Mouse (Mus musculus): ENCODE measurements at regions not wholly inside any gene's neighbourhood (a gene's known extent, or its start where the extent isn't known, plus 50 kb on each side); places are given as distances from the start of the nearest gene placed in this dataset.

DNA sequence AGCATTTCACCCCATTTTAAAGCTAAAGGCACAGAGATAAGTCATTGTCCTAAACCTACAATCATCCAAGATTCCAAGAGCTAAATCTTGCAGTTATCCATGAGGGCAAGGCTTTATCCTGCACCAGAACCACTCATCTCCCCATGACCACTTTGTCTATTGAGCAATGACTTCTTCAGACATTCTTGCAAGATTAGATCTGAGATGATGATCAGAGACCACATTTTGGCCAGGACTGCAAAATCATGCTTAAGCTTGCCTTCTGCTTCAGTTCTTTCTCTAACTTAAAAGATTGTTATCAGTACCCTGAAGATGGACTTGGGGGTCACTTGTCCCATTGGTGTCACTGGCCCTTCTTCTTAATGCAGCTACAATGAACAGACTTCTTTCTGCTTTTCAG is 50.3 kb upstream of the Fndc3a start:
- Histone ChIP-seq H3K9me3 (no peaks in the 10 kb centered on the region), H3K27me3 (no peaks in the 10 kb centered on the region), H3K4me2 (no peak overlapping the region), H3K27ac (no peak overlapping the region), H3K4me1 (no peaks in the 10 kb centered on the region), H3K9ac (no peak overlapping the region), H3K4me3 (no peak overlapping the region), H3K36me3 (no peaks in the 10 kb centered on the region)
- ATAC-seq (ENCODE audit: insufficient number of reproducible peaks, low FRiP score, low TSS enrichment, low read depth): no peak

All from limb, embryonic 15.5 days (tissue).